Mouse (Mus musculus): Measurements from ENCODE around the gene Gm20605. TPM values are rescaled to one million over a fixed set of nuclear protein-coding genes. Genes with fewer than 3 reads are reported as not detected.

Gm20605 gene
- 5.1 and 8.7 TPM in 2 replicates for polyA plus RNA-seq (2015; fragmentation: Nextera tagmentation; extraction: Ambion mirVana)

DNA sequence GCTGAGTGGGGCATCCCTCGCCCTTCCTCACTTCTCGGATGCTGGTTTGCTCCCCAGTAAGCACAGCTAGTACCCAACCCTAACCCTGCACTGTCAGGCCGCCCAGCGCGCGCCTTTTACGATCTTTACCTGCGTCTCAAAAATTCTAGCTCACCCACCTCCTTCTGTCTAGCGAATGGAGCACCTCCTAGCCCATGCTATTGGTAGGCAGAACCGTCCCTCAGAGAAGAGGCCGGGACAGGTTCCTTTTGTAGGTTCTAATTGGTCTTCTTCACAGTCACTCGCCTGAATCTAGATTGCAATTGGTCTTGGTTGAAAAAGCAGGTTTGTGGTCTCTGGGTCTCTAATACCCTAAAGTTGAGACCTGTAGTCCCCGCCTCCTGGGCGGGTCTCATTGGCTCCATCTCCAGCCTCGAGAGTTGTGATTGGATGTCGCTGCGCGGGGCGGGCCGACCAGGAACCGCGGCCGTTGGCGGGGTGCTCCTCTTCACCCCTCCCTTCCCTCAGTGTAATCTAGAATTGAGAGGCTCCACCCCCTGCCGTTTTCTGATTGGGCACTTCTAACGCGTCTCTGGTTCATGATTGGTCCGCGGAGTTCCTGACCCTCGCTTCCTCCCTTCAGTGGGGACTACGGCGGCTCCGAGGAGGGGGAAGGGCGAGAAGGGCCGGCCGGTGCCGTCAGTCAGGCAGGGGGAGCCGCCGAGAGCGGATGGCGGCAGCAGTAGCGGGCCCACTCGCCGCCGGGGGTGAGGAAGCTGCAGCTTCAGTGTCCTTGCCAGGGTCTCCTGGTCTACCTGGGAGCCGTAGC is at the start of gene Gm20605, which contains the start of the genes Fbxo24 and Lrch4:
Gene Gm20605, plus strand, starts transcription at position 678 of the 808 bp plus-strand sequence.
Gene Fbxo24, minus strand, starts transcription at position 505 of the 808 bp plus-strand sequence.
Gene Lrch4, plus strand, starts transcription at position 624 of the 808 bp plus-strand sequence.
- H3K9ac ChIP-seq (replicated peaks; ENCODE audit: low read depth, low read length), result peak within 1 kb of the TSS; percentile 85
- peaks cover 26% of the 10 kb centered on the region for H3K4me1 ChIP-seq (replicated peaks; ENCODE audit: control insufficient read depth, insufficient read depth, low read length)
- under 1% methylated on average over 45 of the region's 46 CpGs for WGBS

DNA sequence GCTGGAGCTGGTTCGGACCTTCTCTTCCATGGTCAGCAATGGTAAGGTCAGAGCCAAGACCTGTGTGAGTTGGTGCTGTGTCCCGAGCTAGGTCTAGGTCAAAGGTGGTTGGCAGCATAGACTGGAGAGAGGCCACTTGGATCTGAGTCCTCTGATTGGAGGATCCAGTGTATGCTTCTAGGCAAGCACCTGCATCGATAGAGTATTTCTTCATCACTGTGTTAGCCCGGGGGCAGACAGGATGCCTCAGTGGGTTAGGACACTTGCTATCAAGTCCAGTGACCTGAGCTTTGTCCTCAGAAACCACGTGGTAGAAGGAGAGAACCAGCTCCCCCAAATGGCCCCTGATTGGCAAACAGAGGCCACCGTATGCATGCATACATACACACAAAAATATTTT is 48.7 kb upstream of the Gm20605 start:
- no peak overlapping the region for H3K4me2 ChIP-seq (ENCODE audit: low read length)
- WGBS, result 87% methylated on average over 6 of the region's 6 CpGs
- no peak overlapping the region for H3K27ac ChIP-seq (ENCODE audit: low read length)

More for the DNA sequence above, at the start of gene Gm20605, which contains the start of the genes Fbxo24 and Lrch4:
- Histone ChIP-seq H3K27me3 (replicated peaks; ENCODE audit: control insufficient read depth, insufficient read depth, low read length) (no peaks in the 10 kb centered on the region), H3K4me3 (replicated peaks; ENCODE audit: low read length) (peak within 1 kb of the TSS; percentile 98), H3K36me3 (ENCODE audit: control insufficient read depth, insufficient read depth) (no peaks in the 10 kb centered on the region), H3K9me3 (ENCODE audit: control insufficient read depth, low read length) (no peaks in the 10 kb centered on the region), H3K4me2 (ENCODE audit: low read length) (peak within 1 kb of the TSS; percentile 94), H3K27ac (ENCODE audit: low read length) (peak within 1 kb of the TSS; percentile 94)
- peak; percentile 98 for ATAC-seq

DNA sequence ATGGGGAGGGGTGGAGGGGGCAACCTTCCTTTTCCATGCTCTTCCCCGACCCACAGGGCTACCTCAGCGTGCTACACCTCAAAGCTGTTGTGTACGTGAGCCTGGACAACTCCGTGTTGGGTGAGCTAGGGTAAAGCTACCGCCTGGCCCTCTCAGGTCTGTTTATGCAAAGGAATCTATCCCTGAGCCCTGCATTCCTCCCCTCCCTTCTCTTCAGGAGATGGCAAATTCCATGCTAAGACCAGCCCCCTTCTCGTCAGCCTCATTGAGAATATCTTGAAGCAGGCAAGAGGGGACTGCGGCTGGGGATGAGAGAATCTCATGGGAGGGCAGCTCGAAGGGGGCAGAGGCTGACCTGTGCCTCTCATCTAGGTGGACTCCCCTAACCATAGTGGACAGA is 46.3 kb upstream of the Gm20605 start:
- Histone ChIP-seq H3K4me1 (replicated peaks; ENCODE audit: control insufficient read depth, insufficient read depth, low read length) (no peaks in the 10 kb centered on the region; the same call in 1 of the 2 replicates), H3K27ac (ENCODE audit: low read length) (no peak overlapping the region), H3K36me3 (ENCODE audit: control insufficient read depth, insufficient read depth) (no peaks in the 10 kb centered on the region), H3K4me3 (replicated peaks; ENCODE audit: low read length) (no peak overlapping the region), H3K9ac (replicated peaks; ENCODE audit: low read depth, low read length) (peak overlapping the region; percentile 61; the same call in 1 of the 2 replicates), H3K27me3 (replicated peaks; ENCODE audit: control insufficient read depth, insufficient read depth, low read length) (no peaks in the 10 kb centered on the region; the same call in 1 of the 2 replicates), H3K4me2 (ENCODE audit: low read length) (peak overlapping the region; percentile 53; the same call in 1 of the 2 replicates), H3K9me3 (ENCODE audit: control insufficient read depth, low read length) (no peaks in the 10 kb centered on the region)
- ATAC-seq, result no peak
- 51% methylated on average over 8 of the region's 8 CpGs for WGBS

More for the DNA sequence above, 48.7 kb upstream of the Gm20605 start:
- Histone ChIP-seq H3K36me3 (ENCODE audit: control insufficient read depth, insufficient read depth) (no peaks in the 10 kb centered on the region), H3K27me3 (replicated peaks; ENCODE audit: control insufficient read depth, insufficient read depth, low read length) (no peaks in the 10 kb centered on the region; the same call in 1 of the 2 replicates), H3K9ac (replicated peaks; ENCODE audit: low read depth, low read length) (no peak overlapping the region), H3K4me1 (replicated peaks; ENCODE audit: control insufficient read depth, insufficient read depth, low read length) (no peaks in the 10 kb centered on the region; the same call in 1 of the 2 replicates), H3K4me3 (replicated peaks; ENCODE audit: low read length) (no peak overlapping the region), H3K9me3 (ENCODE audit: control insufficient read depth, low read length) (no peaks in the 10 kb centered on the region)
- no peak for ATAC-seq

DNA sequence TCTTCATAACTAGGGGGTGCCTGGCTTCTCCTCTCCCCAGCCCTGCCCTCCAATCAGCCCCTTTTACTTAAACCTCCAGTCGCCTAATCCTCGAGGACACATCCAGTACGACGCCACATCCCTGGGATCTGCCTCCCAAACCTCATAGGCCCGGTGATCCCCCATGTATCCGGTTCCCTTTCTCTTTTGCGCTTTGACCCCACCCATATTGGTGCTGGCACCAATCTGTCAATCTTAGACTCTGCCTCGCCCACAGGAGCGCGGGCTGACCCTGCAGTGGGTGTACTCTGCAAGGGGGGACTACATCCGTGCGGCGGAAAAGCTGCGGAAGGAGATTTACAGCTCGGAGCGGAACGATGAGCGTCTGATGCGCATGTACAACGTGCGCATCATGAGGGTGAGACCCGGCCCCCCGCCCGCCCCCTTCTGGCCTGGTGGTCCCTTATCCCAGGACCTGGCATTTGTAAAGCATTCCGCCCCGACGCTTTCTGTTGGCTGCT is 45.3 kb upstream of the Gm20605 start:
- Histone ChIP-seq H3K9me3 (ENCODE audit: control insufficient read depth, low read length) (no peaks in the 10 kb centered on the region), H3K4me2 (ENCODE audit: low read length) (peak overlapping the region; percentile 53), H3K27me3 (replicated peaks; ENCODE audit: control insufficient read depth, insufficient read depth, low read length) (no peaks in the 10 kb centered on the region; the same call in 1 of the 2 replicates), H3K36me3 (ENCODE audit: control insufficient read depth, insufficient read depth) (no peaks in the 10 kb centered on the region), H3K9ac (replicated peaks; ENCODE audit: low read depth, low read length) (peak overlapping the region; percentile 61), H3K4me3 (replicated peaks; ENCODE audit: low read length) (peak overlapping the region; percentile 48), H3K4me1 (replicated peaks; ENCODE audit: control insufficient read depth, insufficient read depth, low read length) (no peaks in the 10 kb centered on the region; the same call in 1 of the 2 replicates), H3K27ac (ENCODE audit: low read length) (peak overlapping the region; percentile 70)
- 21% methylated on average over 27 of the region's 27 CpGs for WGBS
- peak; percentile 90 for ATAC-seq

DNA sequence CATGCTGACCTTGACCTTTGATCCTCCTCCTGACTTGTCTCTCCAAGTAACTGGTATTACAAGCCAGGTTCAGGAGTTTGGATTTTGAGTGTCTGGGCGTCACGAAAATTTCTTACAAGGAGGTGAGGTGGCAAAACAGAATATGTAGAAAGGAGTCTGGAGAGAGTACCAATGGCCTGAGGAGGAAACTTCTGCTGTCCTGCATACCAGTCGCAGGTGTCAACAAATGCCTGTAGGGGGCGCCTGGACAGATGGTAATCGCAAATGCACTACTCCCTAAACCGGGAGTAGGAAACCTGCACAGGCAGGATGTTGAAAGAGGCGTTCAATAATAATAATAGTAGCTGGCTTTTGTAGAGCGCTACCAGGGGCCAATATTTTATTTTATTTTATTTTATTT is 44.0 kb upstream of the Gm20605 start:
- Histone ChIP-seq H3K4me1 (replicated peaks; ENCODE audit: control insufficient read depth, insufficient read depth, low read length) (no peaks in the 10 kb centered on the region; the same call in 1 of the 2 replicates), H3K4me2 (ENCODE audit: low read length) (no peak overlapping the region), H3K27ac (ENCODE audit: low read length) (no peak overlapping the region), H3K36me3 (ENCODE audit: control insufficient read depth, insufficient read depth) (no peaks in the 10 kb centered on the region), H3K9ac (replicated peaks; ENCODE audit: low read depth, low read length) (no peak overlapping the region), H3K27me3 (replicated peaks; ENCODE audit: control insufficient read depth, insufficient read depth, low read length) (no peaks in the 10 kb centered on the region; the same call in 1 of the 2 replicates), H3K4me3 (replicated peaks; ENCODE audit: low read length) (no peak overlapping the region), H3K9me3 (ENCODE audit: control insufficient read depth, low read length) (no peaks in the 10 kb centered on the region)
- ATAC-seq, result no peak
- 30% methylated on average over 8 of the region's 8 CpGs for WGBS

DNA sequence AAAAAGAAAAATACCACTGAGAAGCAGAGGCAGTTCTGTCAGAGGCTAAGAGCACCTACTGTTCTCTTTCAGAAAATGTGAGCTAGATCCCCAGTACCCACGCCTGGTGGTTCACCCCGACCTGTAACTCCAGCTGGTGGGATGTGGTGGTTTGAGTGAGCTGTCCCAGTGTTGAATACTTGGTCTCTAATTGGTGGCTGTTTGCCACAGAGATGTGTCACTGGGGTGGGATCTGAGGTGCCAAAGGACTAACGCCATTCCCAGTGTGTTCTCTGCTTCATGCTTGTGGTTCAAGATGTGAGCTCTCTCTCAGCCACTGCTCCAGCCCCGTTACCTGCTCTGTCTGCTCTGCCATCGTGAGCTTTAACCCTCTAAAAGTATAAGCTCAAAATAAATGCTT is 38.5 kb upstream of the Gm20605 start:
- Histone ChIP-seq H3K4me2 (ENCODE audit: low read length) (no peak overlapping the region), H3K36me3 (ENCODE audit: control insufficient read depth, insufficient read depth) (no peaks in the 10 kb centered on the region), H3K27ac (ENCODE audit: low read length) (no peak overlapping the region), H3K9ac (replicated peaks; ENCODE audit: low read depth, low read length) (no peak overlapping the region), H3K4me1 (replicated peaks; ENCODE audit: control insufficient read depth, insufficient read depth, low read length) (no peaks in the 10 kb centered on the region), H3K27me3 (replicated peaks; ENCODE audit: control insufficient read depth, insufficient read depth, low read length) (no peaks in the 10 kb centered on the region), H3K4me3 (replicated peaks; ENCODE audit: low read length) (no peak overlapping the region), H3K9me3 (ENCODE audit: control insufficient read depth, low read length) (no peaks in the 10 kb centered on the region)
- WGBS, result 78% methylated on average over 5 of the region's 5 CpGs
- ATAC-seq, result no peak

DNA sequence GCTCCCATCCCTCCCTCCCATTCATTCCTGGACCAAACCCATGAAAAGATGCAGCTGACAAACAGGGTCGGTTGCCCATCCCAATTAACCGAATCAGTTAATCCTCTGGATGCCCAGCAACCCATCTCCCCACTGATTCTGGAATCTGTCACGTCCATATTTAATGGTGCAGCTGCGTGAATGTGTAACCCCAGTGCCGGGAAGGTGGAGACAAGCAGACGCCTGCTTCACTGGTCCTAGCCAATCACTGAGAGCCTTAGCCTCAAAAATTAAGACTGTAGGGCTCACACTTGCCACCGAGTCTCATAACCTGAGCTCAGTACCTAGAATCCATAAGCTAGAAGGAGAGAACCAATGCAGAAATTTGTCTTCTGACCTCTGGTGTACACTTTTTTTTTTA is 33.1 kb upstream of the Gm20605 start:
- no peak overlapping the region for H3K4me3 ChIP-seq (replicated peaks; ENCODE audit: low read length)
- WGBS, result 67% methylated on average over 7 of the region's 7 CpGs
- H3K9me3 ChIP-seq (ENCODE audit: control insufficient read depth, low read length), result no peaks in the 10 kb centered on the region
- no peak for ATAC-seq
- H3K36me3 ChIP-seq (ENCODE audit: control insufficient read depth, insufficient read depth), result no peaks in the 10 kb centered on the region
- H3K4me1 ChIP-seq (replicated peaks; ENCODE audit: control insufficient read depth, insufficient read depth, low read length), result peaks cover 15% of the 10 kb centered on the region
- no peak overlapping the region for H3K4me2 ChIP-seq (ENCODE audit: low read length)
- H3K27me3 ChIP-seq (replicated peaks; ENCODE audit: control insufficient read depth, insufficient read depth, low read length), result no peaks in the 10 kb centered on the region
- H3K27ac ChIP-seq (ENCODE audit: low read length), result no peak overlapping the region
- H3K9ac ChIP-seq (replicated peaks; ENCODE audit: low read depth, low read length), result no peak overlapping the region

DNA sequence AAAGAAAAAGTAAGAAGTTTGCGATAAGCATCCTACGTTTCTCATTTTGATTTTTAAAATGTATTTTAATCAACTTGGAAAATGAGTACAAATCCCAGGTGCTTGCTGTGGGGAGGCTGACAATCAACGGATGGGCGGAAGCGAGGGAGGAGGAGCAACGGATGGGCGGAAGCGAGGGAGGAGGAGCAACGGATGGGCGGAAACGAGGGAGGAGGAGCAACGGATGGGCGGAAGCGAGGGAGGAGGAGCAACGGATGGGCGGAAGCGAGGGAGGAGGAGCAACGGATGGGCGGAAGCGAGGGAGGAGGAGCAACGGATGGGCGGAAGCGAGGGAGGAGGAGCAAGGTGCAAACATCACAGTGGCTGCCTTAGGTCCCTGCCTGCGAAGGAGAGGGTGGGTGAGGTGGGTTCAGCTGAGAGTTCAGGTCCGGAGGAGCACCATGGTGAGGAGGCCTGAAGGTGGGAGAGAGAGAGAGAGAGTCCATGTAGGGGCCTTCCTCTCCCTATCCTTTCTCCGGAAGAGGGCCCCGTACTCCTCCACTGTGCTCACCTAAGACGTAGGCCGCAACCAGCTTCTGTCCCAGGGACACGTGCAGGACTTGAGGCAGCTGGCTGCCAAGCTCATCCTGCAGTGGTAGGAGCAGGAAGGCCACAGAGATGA is 32.2 kb upstream of the Gm20605 start:
- 36% methylated on average over 28 of the region's 30 CpGs for WGBS
- H3K27me3 ChIP-seq (replicated peaks; ENCODE audit: control insufficient read depth, insufficient read depth, low read length), result no peaks in the 10 kb centered on the region
- peaks cover 17% of the 10 kb centered on the region for H3K4me1 ChIP-seq (replicated peaks; ENCODE audit: control insufficient read depth, insufficient read depth, low read length)
- 0 out of 2 replicates have a peak overlapping the region, but pooled peaks have one; percentile 8 for H3K9ac ChIP-seq (replicated peaks; ENCODE audit: low read depth, low read length)
- H3K4me3 ChIP-seq (replicated peaks; ENCODE audit: low read length), result no peak overlapping the region
- H3K9me3 ChIP-seq (ENCODE audit: control insufficient read depth, low read length), result no peaks in the 10 kb centered on the region
- no peaks in the 10 kb centered on the region for H3K36me3 ChIP-seq (ENCODE audit: control insufficient read depth, insufficient read depth)
- H3K4me2 ChIP-seq (ENCODE audit: low read length), result peak overlapping the region; percentile 13; the same call in 1 of the 2 replicates
- ATAC-seq, result no peak
- H3K27ac ChIP-seq (ENCODE audit: low read length), result no peak overlapping the region

DNA sequence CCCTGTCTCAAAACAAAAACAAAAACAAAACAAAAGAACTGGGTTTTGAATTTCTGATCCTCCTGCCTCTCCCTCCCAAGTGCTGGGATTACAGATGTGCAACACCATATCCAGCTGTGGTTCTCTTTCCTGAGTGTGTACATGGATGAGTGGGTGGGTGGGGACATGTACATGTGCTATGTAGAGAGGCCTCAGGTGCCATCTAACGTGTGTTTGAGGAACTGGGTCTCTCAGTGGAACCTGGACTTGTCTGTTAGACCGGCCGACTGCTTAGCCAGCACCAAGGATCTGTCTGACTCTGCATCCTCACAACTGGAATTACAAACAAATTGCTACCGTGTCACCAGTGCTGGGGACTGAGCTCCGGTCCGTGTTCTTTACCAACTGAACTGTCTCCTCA is 31.4 kb upstream of the Gm20605 start:
- H3K4me2 ChIP-seq (ENCODE audit: low read length), result no peak overlapping the region
- H3K27me3 ChIP-seq (replicated peaks; ENCODE audit: control insufficient read depth, insufficient read depth, low read length), result no peaks in the 10 kb centered on the region
- H3K9me3 ChIP-seq (ENCODE audit: control insufficient read depth, low read length), result no peaks in the 10 kb centered on the region
- no peak overlapping the region for H3K9ac ChIP-seq (replicated peaks; ENCODE audit: low read depth, low read length)
- ATAC-seq, result no peak
- no peaks in the 10 kb centered on the region for H3K36me3 ChIP-seq (ENCODE audit: control insufficient read depth, insufficient read depth)
- no peak overlapping the region for H3K27ac ChIP-seq (ENCODE audit: low read length)
- H3K4me1 ChIP-seq (replicated peaks; ENCODE audit: control insufficient read depth, insufficient read depth, low read length), result peaks cover 23% of the 10 kb centered on the region
- no peak overlapping the region for H3K4me3 ChIP-seq (replicated peaks; ENCODE audit: low read length)
- 93% methylated on average over 6 of the region's 6 CpGs for WGBS

Measured in forebrain, embryonic 16.5 days (tissue).